Mouse (Mus musculus): ENCODE measurements around the gene Zkscan14. TPM values are rescaled to one million over a fixed set of nuclear protein-coding genes. Genes with fewer than 3 reads are reported as not detected.

Zkscan14 gene
- total RNA-seq, 1 experiment: 5.5 TPM

DNA sequence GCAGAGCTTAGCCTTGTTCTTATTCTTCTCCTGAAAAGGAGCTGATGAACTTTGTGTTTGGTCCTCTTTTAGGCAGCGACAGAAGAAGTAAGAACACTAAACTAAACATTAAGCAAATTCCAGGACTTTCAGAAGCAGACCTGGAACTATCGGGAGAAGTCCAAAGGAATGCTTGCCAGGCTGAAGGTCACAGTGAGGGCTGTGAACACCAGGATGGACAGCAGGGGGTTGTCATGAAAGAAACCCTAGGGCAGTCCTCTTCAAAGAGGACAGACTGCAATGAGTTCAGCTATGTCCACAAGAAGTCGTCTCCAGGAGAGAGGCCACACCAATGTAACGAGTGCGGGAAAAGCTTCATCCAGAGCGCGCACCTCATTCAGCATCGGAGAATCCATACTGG, 18.3 kb upstream of the Zkscan14 start:
- H3K27ac ChIP-seq (ENCODE audit: insufficient read depth, low read depth, low read length, poor library complexity, severe bottlenecking): no peak overlapping the region
- in situ Hi-C loops (cut with MboI; ENCODE audit: low sequenced_read_pairs in 2 of 2, unreplicated experiment in 2 of 2): no loop called here
- H3K36me3 ChIP-seq (ENCODE audit: control insufficient read depth, insufficient read depth, low read length, poor library complexity, severe bottlenecking): peaks cover 32% of the 10 kb centered on the region
- peaks cover 8 to 29% of the 10 kb centered on the region in 2 experiments for H3K4me1 ChIP-seq (ENCODE audit: control insufficient read depth in 2 of 2, insufficient read depth in 2 of 2, low read length in 2 of 2, poor library complexity in 1 of 2)
- H3K9me3 ChIP-seq (ENCODE audit: control insufficient read depth, insufficient read depth, low read depth, low read length): no peaks in the 10 kb centered on the region
- no peak for TF ChIP-seq ZNF384 (IDR thresholded peaks at IDR 0.05; ENCODE audit: low read depth, low read length)
- TF ChIP-seq HCFC1 (IDR thresholded peaks at IDR 0.05; ENCODE audit: borderline replicate concordance, insufficient read depth, low read length): no peak
- TF ChIP-seq MAFK (IDR thresholded peaks at IDR 0.05; ENCODE audit: insufficient read depth, low read depth, low read length): no peak
- TF ChIP-seq CHD2 (IDR thresholded peaks at IDR 0.05; ENCODE audit: low read depth, low read length): no peak
- H3K9ac ChIP-seq (ENCODE audit: insufficient read depth, low read depth, low read length, poor library complexity, severe bottlenecking): no peak overlapping the region
- DNase-seq (ENCODE audit: low read depth, low spot score): no peak
- H3K4me3 ChIP-seq (ENCODE audit: insufficient read depth in 1 of 2, low read depth in 1 of 2, low read length in 2 of 2, poor library complexity in 1 of 2, severe bottlenecking in 1 of 2): 0 out of 4 replicates have a peak overlapping the region, but pooled peaks of 1 of the 2 experiments have one; percentile 6

DNA sequence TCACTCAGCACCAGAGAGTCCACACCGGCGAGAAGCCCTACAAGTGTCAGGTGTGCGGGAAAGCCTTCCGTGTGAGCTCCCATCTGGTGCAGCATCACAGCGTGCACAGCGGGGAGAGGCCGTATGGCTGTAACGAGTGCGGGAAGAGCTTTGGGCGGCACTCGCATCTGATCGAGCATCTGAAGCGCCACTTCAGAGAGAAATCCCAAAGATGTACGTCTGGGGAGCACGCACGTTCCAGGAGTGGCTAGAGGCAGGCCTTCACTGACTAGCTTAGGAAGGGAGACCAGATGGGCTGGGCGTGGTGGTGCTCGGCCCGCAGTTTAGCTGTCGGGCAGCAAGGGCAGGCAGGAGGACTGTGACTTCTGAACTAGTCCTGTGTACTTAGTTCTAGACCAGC, 17.0 kb upstream of the Zkscan14 start:
- TF ChIP-seq MAFK (IDR thresholded peaks at IDR 0.05; ENCODE audit: insufficient read depth, low read depth, low read length) (no peak), CHD2 (IDR thresholded peaks at IDR 0.05; ENCODE audit: low read depth, low read length) (no peak), ZNF384 (IDR thresholded peaks at IDR 0.05; ENCODE audit: low read depth, low read length) (no peak), ZC3H11A (IDR thresholded peaks at IDR 0.05; ENCODE audit: borderline replicate concordance, low read depth, low read length) (no peak), HCFC1 (IDR thresholded peaks at IDR 0.05; ENCODE audit: borderline replicate concordance, insufficient read depth, low read length) (no peak)
- peak overlapping the region; percentile 32 to 59 for H3K4me3 ChIP-seq (ENCODE audit: insufficient read depth in 1 of 2, low read depth in 1 of 2, low read length in 2 of 2, poor library complexity in 1 of 2, severe bottlenecking in 1 of 2)
- peaks cover 32% of the 10 kb centered on the region for H3K36me3 ChIP-seq (ENCODE audit: control insufficient read depth, insufficient read depth, low read length, poor library complexity, severe bottlenecking)
- H3K9me3 ChIP-seq (ENCODE audit: control insufficient read depth, insufficient read depth, low read depth, low read length): no peaks in the 10 kb centered on the region
- H3K4me1 ChIP-seq (ENCODE audit: control insufficient read depth in 2 of 2, insufficient read depth in 2 of 2, low read length in 2 of 2, poor library complexity in 1 of 2): peaks cover 8 to 31% of the 10 kb centered on the region in 2 experiments
- DNase-seq (ENCODE audit: low read depth, low spot score): no peak
- peak overlapping the region; percentile 42 for H3K27ac ChIP-seq (ENCODE audit: insufficient read depth, low read depth, low read length, poor library complexity, severe bottlenecking)
- H3K9ac ChIP-seq (ENCODE audit: insufficient read depth, low read depth, low read length, poor library complexity, severe bottlenecking): peak overlapping the region; percentile 63
- in situ Hi-C loops (cut with MboI; ENCODE audit: low sequenced_read_pairs in 2 of 2, unreplicated experiment in 2 of 2): no loop called here

DNA sequence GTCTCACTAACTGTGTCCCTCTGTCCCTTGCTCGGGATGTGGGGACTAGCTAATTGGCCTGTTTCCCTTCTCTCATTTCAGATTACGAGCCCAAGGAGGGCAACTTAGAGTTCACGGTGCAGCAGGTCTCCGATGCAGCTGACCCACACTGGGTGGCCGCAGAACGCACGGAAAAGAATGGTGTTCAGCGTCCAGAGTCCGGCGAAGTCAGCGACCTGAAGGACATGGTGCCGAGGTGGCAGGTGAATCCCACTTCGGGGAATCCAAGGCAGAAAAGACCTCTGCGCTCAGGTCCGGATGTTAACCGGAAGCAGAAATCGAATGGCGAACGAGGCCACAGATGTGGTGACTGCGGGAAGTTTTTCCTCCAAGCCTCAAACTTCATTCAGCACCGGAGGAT, 16.5 kb upstream of the Zkscan14 start:
- H3K4me1 ChIP-seq (ENCODE audit: control insufficient read depth in 2 of 2, insufficient read depth in 2 of 2, low read length in 2 of 2, poor library complexity in 1 of 2): peaks cover 8 to 28% of the 10 kb centered on the region in 2 experiments
- H3K4me3 ChIP-seq (ENCODE audit: insufficient read depth in 1 of 2, low read depth in 1 of 2, low read length in 2 of 2, poor library complexity in 1 of 2, severe bottlenecking in 1 of 2): peak overlapping the region; percentile 32 to 59
- peak overlapping the region; percentile 42 for H3K27ac ChIP-seq (ENCODE audit: insufficient read depth, low read depth, low read length, poor library complexity, severe bottlenecking)
- no peak for TF ChIP-seq MAFK (IDR thresholded peaks at IDR 0.05; ENCODE audit: insufficient read depth, low read depth, low read length)
- peak overlapping the region; percentile 63 for H3K9ac ChIP-seq (ENCODE audit: insufficient read depth, low read depth, low read length, poor library complexity, severe bottlenecking)
- in situ Hi-C loops (cut with MboI; ENCODE audit: low sequenced_read_pairs in 2 of 2, unreplicated experiment in 2 of 2): no loop called here
- no peak for DNase-seq (ENCODE audit: low read depth, low spot score)
- H3K36me3 ChIP-seq (ENCODE audit: control insufficient read depth, insufficient read depth, low read length, poor library complexity, severe bottlenecking): peaks cover 32% of the 10 kb centered on the region
- no peaks in the 10 kb centered on the region for H3K9me3 ChIP-seq (ENCODE audit: control insufficient read depth, insufficient read depth, low read depth, low read length)

DNA sequence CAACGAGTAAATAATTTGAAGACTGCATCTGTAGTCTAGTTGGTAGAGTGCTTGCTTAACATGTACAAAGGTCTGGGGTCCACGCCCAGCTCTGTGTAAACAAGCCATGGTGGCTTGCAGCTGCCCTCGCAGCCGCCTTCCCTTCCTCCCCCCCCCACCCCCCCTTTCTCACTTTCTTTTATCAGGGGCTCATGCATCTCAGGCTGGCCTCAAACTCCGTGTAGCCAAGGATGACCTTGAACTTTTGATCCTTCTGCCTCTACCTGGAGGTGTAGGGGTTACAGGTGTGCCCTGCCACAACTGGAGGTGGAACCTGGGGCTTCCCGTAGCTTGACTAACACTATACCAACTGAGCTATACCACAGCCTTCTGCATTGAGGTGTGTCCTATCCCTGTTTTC, 16.1 kb upstream of the Zkscan14 start:
- in situ Hi-C loops (cut with MboI; ENCODE audit: low sequenced_read_pairs in 2 of 2, unreplicated experiment in 2 of 2): no loop called here
- peak overlapping the region; percentile 32 to 59 for H3K4me3 ChIP-seq (ENCODE audit: insufficient read depth in 1 of 2, low read depth in 1 of 2, low read length in 2 of 2, poor library complexity in 1 of 2, severe bottlenecking in 1 of 2)

DNA sequence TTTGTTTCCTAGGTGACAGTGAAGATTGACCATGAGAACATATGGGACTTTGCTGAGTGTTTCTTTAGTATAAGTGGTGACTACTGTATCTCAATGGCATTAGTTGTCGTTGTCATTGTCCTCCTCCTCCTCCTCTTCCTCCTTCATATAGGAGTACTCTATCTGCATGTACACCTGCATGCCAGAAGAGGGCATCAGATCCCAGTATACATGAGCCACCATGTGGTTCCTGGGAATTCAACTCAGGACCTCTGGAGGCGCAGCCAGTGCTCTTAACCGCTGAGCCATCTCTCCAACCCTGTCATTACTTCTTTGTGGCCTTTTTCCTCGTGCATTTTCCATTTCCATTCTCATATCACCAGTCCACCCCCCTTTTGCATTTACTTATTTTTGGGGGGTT, 13.0 kb upstream of the Zkscan14 start:
- Histone ChIP-seq H3K9ac (ENCODE audit: insufficient read depth, low read depth, low read length, poor library complexity, severe bottlenecking) (peak overlapping the region; percentile 61; the same call in 1 of the 2 replicates), H3K4me1 (ENCODE audit: control insufficient read depth in 2 of 2, insufficient read depth in 2 of 2, low read length in 2 of 2, poor library complexity in 1 of 2) (peaks cover 6 to 16% of the 10 kb centered on the region in 2 experiments), H3K4me3 (ENCODE audit: insufficient read depth in 1 of 2, low read depth in 1 of 2, low read length in 2 of 2, poor library complexity in 1 of 2, severe bottlenecking in 1 of 2) (no peak overlapping the region; a peak in 1 of 4 replicates), H3K36me3 (ENCODE audit: control insufficient read depth, insufficient read depth, low read length, poor library complexity, severe bottlenecking) (peaks cover 11% of the 10 kb centered on the region), H3K9me3 (ENCODE audit: control insufficient read depth, insufficient read depth, low read depth, low read length) (no peaks in the 10 kb centered on the region), H3K27ac (ENCODE audit: insufficient read depth, low read depth, low read length, poor library complexity, severe bottlenecking) (peak overlapping the region; percentile 13; the same call in 1 of the 2 replicates)
- in situ Hi-C loops (cut with MboI; ENCODE audit: low sequenced_read_pairs in 2 of 2, unreplicated experiment in 2 of 2): no loop called here
- DNase-seq (ENCODE audit: low read depth, low spot score): no peak
- TF ChIP-seq HCFC1 (IDR thresholded peaks at IDR 0.05; ENCODE audit: borderline replicate concordance, insufficient read depth, low read length) (no peak), ZC3H11A (IDR thresholded peaks at IDR 0.05; ENCODE audit: borderline replicate concordance, low read depth, low read length) (no peak), CHD2 (IDR thresholded peaks at IDR 0.05; ENCODE audit: low read depth, low read length) (no peak), MAFK (IDR thresholded peaks at IDR 0.05; ENCODE audit: insufficient read depth, low read depth, low read length) (no peak), ZNF384 (IDR thresholded peaks at IDR 0.05; ENCODE audit: low read depth, low read length) (no peak)

More for the DNA sequence above, 16.1 kb upstream of the Zkscan14 start:
- Histone ChIP-seq H3K27ac (ENCODE audit: insufficient read depth, low read depth, low read length, poor library complexity, severe bottlenecking) (peak overlapping the region; percentile 42; the same call in 1 of the 2 replicates), H3K9ac (ENCODE audit: insufficient read depth, low read depth, low read length, poor library complexity, severe bottlenecking) (peak overlapping the region; percentile 63; the same call in 1 of the 2 replicates), H3K4me1 (ENCODE audit: control insufficient read depth in 2 of 2, insufficient read depth in 2 of 2, low read length in 2 of 2, poor library complexity in 1 of 2) (peaks cover 8 to 25% of the 10 kb centered on the region in 2 experiments), H3K36me3 (ENCODE audit: control insufficient read depth, insufficient read depth, low read length, poor library complexity, severe bottlenecking) (peaks cover 32% of the 10 kb centered on the region), H3K9me3 (ENCODE audit: control insufficient read depth, insufficient read depth, low read depth, low read length) (no peaks in the 10 kb centered on the region)
- no peak for DNase-seq (ENCODE audit: low read depth, low spot score)
- no peak for TF ChIP-seq CHD2 (IDR thresholded peaks at IDR 0.05; ENCODE audit: low read depth, low read length)
- TF ChIP-seq HCFC1 (IDR thresholded peaks at IDR 0.05; ENCODE audit: borderline replicate concordance, insufficient read depth, low read length): no peak
- no peak for TF ChIP-seq ZC3H11A (IDR thresholded peaks at IDR 0.05; ENCODE audit: borderline replicate concordance, low read depth, low read length)
- TF ChIP-seq MAFK (IDR thresholded peaks at IDR 0.05; ENCODE audit: insufficient read depth, low read depth, low read length): no peak
- TF ChIP-seq ZNF384 (IDR thresholded peaks at IDR 0.05; ENCODE audit: low read depth, low read length): no peak

Measured in ES-E14 (cell line).